Mouse (Mus musculus) lung, postnatal 4 days (tissue): ENCODE data around the gene Tusc2.

ENCODE experiments used
- DNase-seq, 2 experiments: peaks; one replicate each; pipeline ENCODE4 v3.0.0; 2021

Gene Tusc2

DNA sequence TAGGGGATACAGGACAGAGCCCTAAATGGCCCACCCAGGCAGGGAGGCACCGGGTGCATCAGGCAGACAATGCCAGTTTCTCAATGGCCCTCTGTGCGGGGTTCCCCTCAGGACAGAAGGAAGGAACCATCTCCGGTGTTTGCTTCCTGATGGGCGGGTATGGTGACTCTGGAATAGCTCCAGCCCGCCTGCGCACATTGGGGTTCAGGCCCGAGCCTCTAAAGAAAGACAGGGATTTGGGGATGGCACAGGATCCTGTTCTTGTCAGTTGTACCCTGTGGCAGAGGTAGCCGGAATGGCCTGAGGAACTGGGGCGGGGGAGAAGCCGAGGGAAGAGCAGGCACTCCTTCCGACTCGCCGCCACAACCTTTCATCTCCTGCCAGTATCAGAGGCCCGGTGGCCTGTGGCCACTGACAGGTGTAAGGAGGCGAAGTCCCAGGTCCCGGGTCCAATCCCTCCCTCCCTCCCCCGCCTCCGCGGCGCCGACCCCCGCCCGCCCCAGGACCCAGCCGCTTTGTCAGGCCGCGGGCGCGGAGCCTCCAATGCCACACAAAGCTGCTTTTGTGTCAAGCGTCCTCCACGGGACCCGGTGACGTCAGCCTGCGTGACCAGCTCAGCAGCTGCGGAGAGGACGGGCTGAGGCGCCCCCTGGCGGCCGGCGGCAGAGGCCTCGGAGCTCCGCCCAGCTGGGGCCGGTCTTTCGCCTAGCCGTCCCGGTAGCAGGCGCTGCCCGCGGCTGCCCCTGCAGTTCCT lies 49.3 kb downstream of the Tusc2 start:
- DNase-seq, result peak; percentile 99 to 100

DNA sequence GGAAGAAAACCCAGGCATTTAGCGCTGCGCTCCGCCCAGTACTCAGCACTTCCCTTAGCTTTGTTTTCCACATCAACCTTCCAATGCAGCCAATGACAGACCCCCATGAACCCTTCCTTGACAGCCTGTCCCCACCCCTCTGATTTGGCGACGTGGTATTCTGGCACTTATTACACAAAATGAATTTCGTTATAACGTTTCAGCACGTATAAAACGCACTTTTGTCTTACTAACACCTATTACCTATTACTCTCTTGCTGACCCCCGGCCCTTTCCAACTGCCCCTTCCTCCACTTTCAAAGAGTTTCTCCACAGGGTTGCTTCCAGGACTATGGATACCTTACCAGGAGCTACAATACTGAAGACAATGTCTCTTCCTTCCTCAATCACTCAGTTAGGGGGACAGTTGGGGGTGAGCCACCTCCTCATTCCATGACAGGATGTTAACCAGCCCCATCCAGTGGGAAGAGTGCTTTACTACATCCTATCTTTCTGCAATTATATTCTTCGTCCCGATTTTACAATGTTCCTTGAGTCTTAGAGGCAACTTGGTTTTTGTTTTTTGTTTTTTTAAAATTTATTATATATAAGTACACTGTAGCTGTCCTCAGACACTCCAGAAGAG lies 50.0 kb downstream of the Tusc2 start:
- no peak for DNase-seq

DNA sequence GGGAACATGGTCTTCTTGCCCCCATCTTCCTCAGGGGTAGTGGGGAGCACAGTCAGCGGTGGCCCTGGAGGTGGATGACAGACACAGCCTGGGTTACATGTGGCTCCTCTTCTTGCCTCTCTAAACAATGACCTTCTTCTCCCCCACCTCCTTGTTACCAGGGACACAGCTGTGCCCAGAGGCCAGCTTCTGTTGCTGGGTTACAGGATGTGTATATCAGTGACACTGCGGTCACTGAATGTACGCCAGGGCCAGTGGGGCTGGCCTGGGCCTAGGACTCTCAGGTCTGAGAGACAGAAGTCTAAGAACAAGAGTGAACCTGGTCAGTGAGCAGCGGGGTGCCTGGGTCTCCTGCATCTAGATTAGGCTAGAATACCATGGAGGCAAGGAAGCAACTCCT lies 52.0 kb downstream of the Tusc2 start:
- no peak for DNase-seq
